Mouse (Mus musculus): ENCODE data around the gene Vip. TPM values are rescaled to one million over a fixed set of nuclear protein-coding genes. Genes with fewer than 3 reads are reported as not detected.

Gene Vip
- total RNA-seq (2021) = 1 to 10 TPM; 8.0 to 9.1 TPM
- long read RNA-seq, transcript Vip-201 (7 exons, 1,530 nt) = major isoform, 12 of 17 reads
- long read RNA-seq, partial matches to known transcripts = 0 of 17 reads
- long read RNA-seq, other reads (novel, unspliced or antisense) = 5 of 17 reads

- DNase-seq (ENCODE audit: low spot score in 2 of 2) = peak; percentile 14 to 30
Measured at GRCm38 (mm10) chr10:5639112-5639511, at the start of gene Vip. Gene Vip (plus strand): TSS chr10:5639218.

GRCm38 (mm10) chr10:5591061-5591460 is 48.0 kb upstream of the Vip start:
- no peak for DNase-seq (ENCODE audit: low spot score in 2 of 2)

GRCm38 (mm10) chr10:5591996-5592395 is 47.0 kb upstream of the Vip start:
- DNase-seq (ENCODE audit: low spot score in 2 of 2) = no peak

- no peak for DNase-seq (ENCODE audit: low spot score in 2 of 2)
Measured at GRCm38 (mm10) chr10:5593464-5593863, 45.6 kb upstream of the Vip start, which contains the start of gene Myct1. Gene Myct1 (plus strand): TSS chr10:5593775.

GRCm38 (mm10) chr10:5594457-5594856 is 44.6 kb upstream of the Vip start:
- DNase-seq (ENCODE audit: low spot score in 2 of 2) = no peak

- DNase-seq (ENCODE audit: low spot score in 2 of 2) = no peak
Measured at GRCm38 (mm10) chr10:5596559-5596958, 42.5 kb upstream of the Vip start.

- peak; percentile 69 to 81 for DNase-seq (ENCODE audit: low spot score in 2 of 2)
Measured at GRCm38 (mm10) chr10:5600123-5600522, 38.9 kb upstream of the Vip start.

- DNase-seq (ENCODE audit: low spot score in 2 of 2) = no peak
Measured at GRCm38 (mm10) chr10:5603512-5603911, 35.5 kb upstream of the Vip start.

GRCm38 (mm10) chr10:5604371-5604770 is 34.6 kb upstream of the Vip start:
- DNase-seq (ENCODE audit: low spot score in 2 of 2) = no peak

- no peak for DNase-seq (ENCODE audit: low spot score in 2 of 2)
Measured at GRCm38 (mm10) chr10:5608874-5609273, 30.1 kb upstream of the Vip start.

- DNase-seq (ENCODE audit: low spot score in 2 of 2) = no peak
Measured at GRCm38 (mm10) chr10:5615186-5616040, 23.6 kb upstream of the Vip start.

- no peak for DNase-seq (ENCODE audit: low spot score in 2 of 2)
Measured at GRCm38 (mm10) chr10:5626268-5626667, 12.8 kb upstream of the Vip start.

GRCm38 (mm10) chr10:5633672-5634200 is 5.3 kb upstream of the Vip start:
- DNase-seq (ENCODE audit: low spot score in 2 of 2) = no peak

- DNase-seq (ENCODE audit: low spot score in 2 of 2) = peak; percentile 40 to 51
Measured at GRCm38 (mm10) chr10:5634336-5634735, 4.7 kb upstream of the Vip start.

- DNase-seq (ENCODE audit: low spot score in 2 of 2) = no peak
Measured at GRCm38 (mm10) chr10:5637322-5637721, 1.7 kb upstream of the Vip start.

- no peak for DNase-seq (ENCODE audit: low spot score in 2 of 2)
Measured at GRCm38 (mm10) chr10:5681275-5681674, 42.3 kb downstream of the Vip start.

- DNase-seq (ENCODE audit: low spot score in 2 of 2) = no peak
Measured at GRCm38 (mm10) chr10:5685608-5686007, 46.6 kb downstream of the Vip start.

GRCm38 (mm10) chr10:5694351-5694750 is 55.3 kb downstream of the Vip start:
- DNase-seq (ENCODE audit: low spot score in 2 of 2) = no peak

All from layer of hippocampus, postnatal 10 days (tissue).